Comparison of ENCODE assay signal across 12 mouse cellular contexts in genomic region chr16:18289614-18290013, GRCm38 (mm10). TPM values are rescaled to one million over a fixed set of nuclear protein-coding genes. Genes with fewer than 3 reads are reported as not detected.
DNase-seq lines count a peak whose midpoint lies in the region; ATAC-seq and TF ChIP-seq lines count a peak whose summit lies in the region.
"Not testable (repeated sequence)": the region's sequence is repeated elsewhere in the genome, so short reads cannot be mapped to it uniquely, and the experiment has no call there.
"Had no signal": no experiment of that assay in that cellular context is flagged by ENCODE, and none has a peak within 500 bp of the region (broad histone marks: within the 10 kb centered on the region; RNA-seq: fewer than 3 reads in every experiment).

No protein-coding gene starts in this region.

- not testable (repeated sequence) for TF ChIP-seq POLR2A in cortical plate, adult 2 months (IDR thresholded peaks at IDR 0.05; ENCODE audit: extremely low read depth, insufficient read depth, low read length); olfactory bulb, adult 2 months (IDR thresholded peaks at IDR 0.05; ENCODE audit: insufficient read depth, low read depth, low read length)

- ATAC-seq in forebrain, embryonic 12.5 days (ENCODE audit: low FRiP score); heart, embryonic 15.5 days (replicated peaks; ENCODE audit: insufficient number of reproducible peaks, insufficient read depth, low FRiP score, low read depth); intestine, postnatal 0 days; liver, embryonic 11.5 days (replicated peaks; ENCODE audit: low FRiP score): not testable (repeated sequence)
- ATAC-seq in megakaryocyte progenitor cell, adult 5-6 weeks (replicated peaks; ENCODE audit: poor library complexity): peak; percentile 8; the same call in 1 of the 2 replicates

- H3K27ac ChIP-seq in cortical plate, adult 2 months (ENCODE audit: insufficient read depth, low read length); intestine, postnatal 0 days (ENCODE audit: low read depth, low read length); olfactory bulb, adult 2 months (ENCODE audit: insufficient read depth, low read depth, low read length): not testable (repeated sequence)
- peak overlapping the region; percentile 46; the same call in 1 of the 2 replicates for H3K27ac ChIP-seq in forebrain, embryonic 12.5 days
- peak overlapping the region; percentile 62 for H3K27ac ChIP-seq in heart, embryonic 15.5 days
- H3K27ac ChIP-seq in liver, embryonic 11.5 days (ENCODE audit: low read depth, low read length): peak overlapping the region; percentile 92; the same call in 1 of the 2 replicates

- peaks cover 26% of the 10 kb centered on the region for H3K36me3 ChIP-seq in forebrain, embryonic 12.5 days (replicated peaks)
- not testable (repeated sequence) for H3K36me3 ChIP-seq in heart, embryonic 15.5 days; intestine, postnatal 0 days (ENCODE audit: control insufficient read depth, insufficient read depth)
- peaks cover 15% of the 10 kb centered on the region for H3K36me3 ChIP-seq in liver, embryonic 11.5 days (ENCODE audit: control insufficient read depth, insufficient read depth, low read length)

- not testable (repeated sequence) for H3K9ac ChIP-seq in forebrain, embryonic 12.5 days
- peak overlapping the region; percentile 36; the same call in 1 of the 2 replicates for H3K9ac ChIP-seq in heart, embryonic 15.5 days
- peak overlapping the region; percentile 88; the same call in 1 of the 2 replicates for H3K9ac ChIP-seq in intestine, postnatal 0 days (ENCODE audit: low read depth, low read length)
- H3K9ac ChIP-seq in liver, embryonic 11.5 days (ENCODE audit: low read depth, low read length): peak overlapping the region; percentile 60

- H3K27me3 ChIP-seq in forebrain, embryonic 12.5 days; heart, embryonic 15.5 days; intestine, postnatal 0 days (replicated peaks; ENCODE audit: control insufficient read depth, insufficient read depth, low read length); liver, embryonic 11.5 days (replicated peaks; ENCODE audit: control insufficient read depth, insufficient read depth, low read length): not testable (repeated sequence)

- peak overlapping the region; percentile 72 for H3K4me2 ChIP-seq in forebrain, embryonic 12.5 days
- peak overlapping the region; percentile 55 for H3K4me2 ChIP-seq in heart, embryonic 15.5 days
- peak overlapping the region; percentile 83 for H3K4me2 ChIP-seq in intestine, postnatal 0 days (replicated peaks; ENCODE audit: low read depth)
- peak overlapping the region; percentile 54 for H3K4me2 ChIP-seq in liver, embryonic 11.5 days

- H3K4me1 ChIP-seq in cortical plate, adult 2 months (ENCODE audit: control insufficient read depth, insufficient read depth, low read length); intestine, postnatal 0 days (replicated peaks; ENCODE audit: control insufficient read depth, insufficient read depth, low read length); olfactory bulb, adult 2 months (ENCODE audit: control insufficient read depth, insufficient read depth, low read length): not testable (repeated sequence)
- peaks cover 31% of the 10 kb centered on the region for H3K4me1 ChIP-seq in forebrain, embryonic 12.5 days
- H3K4me1 ChIP-seq in heart, embryonic 15.5 days (replicated peaks): peaks cover 34% of the 10 kb centered on the region
- H3K4me1 ChIP-seq in liver, embryonic 11.5 days (replicated peaks; ENCODE audit: control insufficient read depth, insufficient read depth, low read length): peaks cover 20% of the 10 kb centered on the region

- peak overlapping the region; percentile 43 for H3K4me3 ChIP-seq in cortical plate, adult 2 months (ENCODE audit: insufficient read depth, low read length)
- peak overlapping the region; percentile 88 for H3K4me3 ChIP-seq in forebrain, embryonic 12.5 days (replicated peaks)
- peak overlapping the region; percentile 95 for H3K4me3 ChIP-seq in heart, embryonic 15.5 days
- H3K4me3 ChIP-seq in intestine, postnatal 0 days (ENCODE audit: low read depth, low read length): peak overlapping the region; percentile 75
- H3K4me3 ChIP-seq in liver, embryonic 11.5 days (ENCODE audit: low read depth, low read length): peak overlapping the region; percentile 95
- peak overlapping the region; percentile 48 for H3K4me3 ChIP-seq in olfactory bulb, adult 2 months (ENCODE audit: insufficient read depth, low read depth, low read length)

- not testable (repeated sequence) for H3K9me3 ChIP-seq in forebrain, embryonic 12.5 days; heart, embryonic 15.5 days (replicated peaks); intestine, postnatal 0 days (ENCODE audit: control insufficient read depth); liver, embryonic 11.5 days (ENCODE audit: control insufficient read depth, low read length)

- peak; percentile 45 for DNase-seq in 416B (ENCODE audit: low read depth)
- DNase-seq in liver, embryonic 11.5 days (ENCODE audit: low spot score): not testable (repeated sequence)

- 3% methylated on average over 10 of the region's 10 CpGs for WGBS in forebrain, embryonic 12.5 days
- 3% methylated on average over 10 of the region's 10 CpGs for WGBS in heart, embryonic 15.5 days
- WGBS in intestine, postnatal 0 days: 6% methylated on average over 8 of the region's 10 CpGs
- WGBS in liver, embryonic 11.5 days: 8% methylated on average over 7 of the region's 10 CpGs
- 3% methylated on average over 10 of the region's 10 CpGs for WGBS in olfactory bulb, adult 2 months

- not testable (repeated sequence) for TF ChIP-seq CTCF in cortical plate, adult 2 months (IDR thresholded peaks at IDR 0.05; ENCODE audit: extremely low read depth, insufficient read depth, low read length); intestine, postnatal 0 days (IDR thresholded peaks at IDR 0.05; ENCODE audit: low read depth); olfactory bulb, adult 2 months (IDR thresholded peaks at IDR 0.05; ENCODE audit: insufficient read depth, low read depth, low read length)

RNA-seq across cellular contexts. Expression of gene Dgcr8, which starts 0.6 kb away (rescaled TPM):
- 36.3 and 40.9 TPM in 2 replicates for polyA plus RNA-seq in cortical plate, adult 2 months (2012; rRNA removed)
- polyA plus RNA-seq in forebrain, embryonic 12.5 days (2016; fragmentation: Nextera tagmentation; extraction: Ambion mirVana): 40.8 and 44.2 TPM in 2 replicates
- 15.8 and 19.6 TPM in 2 replicates for polyA plus RNA-seq in heart, embryonic 15.5 days (2015; fragmentation: Nextera tagmentation; extraction: Ambion mirVana)
- 7.1 TPM in 2 replicates for polyA plus RNA-seq in intestine, postnatal 0 days (2015; fragmentation: Nextera tagmentation; extraction: Ambion mirVana)
- polyA plus RNA-seq in liver, embryonic 11.5 days (2014; fragmentation: Nextera tagmentation; extraction: Ambion mirVana): 29.0 and 30.8 TPM in 2 replicates
- 33.2 and 40.1 TPM in 2 replicates for total RNA-seq in megakaryocyte progenitor cell, adult 5-6 weeks (2015)
- 44.1 and 50.9 TPM in 2 replicates for total RNA-seq in megakaryocyte progenitor cell, adult 5-6 weeks (2017)
- not detected in 2 replicates for polyA plus RNA-seq in olfactory bulb, adult 2 months (2012; ENCODE audit: insufficient read depth, insufficient read length, low replicate concordance, missing spikeins)

RNA-seq across cellular contexts. Expression of gene Gm49776, which starts 31.5 kb away (rescaled TPM):
- polyA plus RNA-seq in cortical plate, adult 2 months (2012; rRNA removed): 0.36 TPM in 1 of 2 replicates, not detected in the other
- 3.4 TPM in 1 of 2 replicates, not detected in the other for polyA plus RNA-seq in forebrain, embryonic 12.5 days (2016; fragmentation: Nextera tagmentation; extraction: Ambion mirVana)
- polyA plus RNA-seq in heart, embryonic 15.5 days (2015; fragmentation: Nextera tagmentation; extraction: Ambion mirVana): 1.2 and 2.4 TPM in 2 replicates
- 1.2 and 1.5 TPM in 2 replicates for polyA plus RNA-seq in intestine, postnatal 0 days (2015; fragmentation: Nextera tagmentation; extraction: Ambion mirVana)
- polyA plus RNA-seq in liver, embryonic 11.5 days (2014; fragmentation: Nextera tagmentation; extraction: Ambion mirVana): 1.5 and 4.1 TPM in 2 replicates
- 0.44 TPM in 1 of 2 replicates, not detected in the other for total RNA-seq in megakaryocyte progenitor cell, adult 5-6 weeks (2015)
- 0.62 TPM in 1 of 2 replicates, not detected in the other for total RNA-seq in megakaryocyte progenitor cell, adult 5-6 weeks (2017)
- polyA plus RNA-seq in olfactory bulb, adult 2 months (2012; ENCODE audit: insufficient read depth, insufficient read length, low replicate concordance, missing spikeins): not detected in 2 replicates
- total RNA-seq: heart, postnatal 25 days; left cerebral cortex, postnatal 14 days; monocyte, adult 5-6 weeks had no signal
- polyA plus RNA-seq: large intestine, adult 2 months had no signal

RNA-seq across cellular contexts. Expression of gene Ranbp1, which starts 41.1 kb away (rescaled TPM):
- 92.3 and 95.1 TPM in 2 replicates for polyA plus RNA-seq in cortical plate, adult 2 months (2012; rRNA removed)
- 983 and 1,008 TPM in 2 replicates for polyA plus RNA-seq in forebrain, embryonic 12.5 days (2016; fragmentation: Nextera tagmentation; extraction: Ambion mirVana)
- polyA plus RNA-seq in heart, embryonic 15.5 days (2015; fragmentation: Nextera tagmentation; extraction: Ambion mirVana): 301 and 339 TPM in 2 replicates
- 229 and 231 TPM in 2 replicates for polyA plus RNA-seq in intestine, postnatal 0 days (2015; fragmentation: Nextera tagmentation; extraction: Ambion mirVana)
- 943 and 989 TPM in 2 replicates for polyA plus RNA-seq in liver, embryonic 11.5 days (2014; fragmentation: Nextera tagmentation; extraction: Ambion mirVana)
- total RNA-seq in megakaryocyte progenitor cell, adult 5-6 weeks (2015): 621 and 642 TPM in 2 replicates
- total RNA-seq in megakaryocyte progenitor cell, adult 5-6 weeks (2017): 523 and 557 TPM in 2 replicates
- not detected in 2 replicates for polyA plus RNA-seq in olfactory bulb, adult 2 months (2012; ENCODE audit: insufficient read depth, insufficient read length, low replicate concordance, missing spikeins)

RNA-seq across cellular contexts. Expression of gene Trmt2a, which starts 41.1 kb away (rescaled TPM):
- 72.9 and 84.7 TPM in 2 replicates for polyA plus RNA-seq in cortical plate, adult 2 months (2012; rRNA removed)
- polyA plus RNA-seq in forebrain, embryonic 12.5 days (2016; fragmentation: Nextera tagmentation; extraction: Ambion mirVana): 111 and 118 TPM in 2 replicates
- 44.1 and 75.4 TPM in 2 replicates for polyA plus RNA-seq in heart, embryonic 15.5 days (2015; fragmentation: Nextera tagmentation; extraction: Ambion mirVana)
- polyA plus RNA-seq in intestine, postnatal 0 days (2015; fragmentation: Nextera tagmentation; extraction: Ambion mirVana): 26.1 and 28.7 TPM in 2 replicates
- polyA plus RNA-seq in liver, embryonic 11.5 days (2014; fragmentation: Nextera tagmentation; extraction: Ambion mirVana): 127 and 130 TPM in 2 replicates
- total RNA-seq in megakaryocyte progenitor cell, adult 5-6 weeks (2015): 95.7 and 111 TPM in 2 replicates
- 86.1 and 95.9 TPM in 2 replicates for total RNA-seq in megakaryocyte progenitor cell, adult 5-6 weeks (2017)
- not detected in 2 replicates for polyA plus RNA-seq in olfactory bulb, adult 2 months (2012; ENCODE audit: insufficient read depth, insufficient read length, low replicate concordance, missing spikeins)

RNA-seq across cellular contexts. Expression of gene Zdhhc8, which starts 54.7 kb away (rescaled TPM):
- 176 and 186 TPM in 2 replicates for polyA plus RNA-seq in cortical plate, adult 2 months (2012; rRNA removed)
- polyA plus RNA-seq in forebrain, embryonic 12.5 days (2016; fragmentation: Nextera tagmentation; extraction: Ambion mirVana): 15.7 and 16.9 TPM in 2 replicates
- 18.8 and 29.3 TPM in 2 replicates for polyA plus RNA-seq in heart, embryonic 15.5 days (2015; fragmentation: Nextera tagmentation; extraction: Ambion mirVana)
- 4.3 and 5.0 TPM in 2 replicates for polyA plus RNA-seq in intestine, postnatal 0 days (2015; fragmentation: Nextera tagmentation; extraction: Ambion mirVana)
- polyA plus RNA-seq in liver, embryonic 11.5 days (2014; fragmentation: Nextera tagmentation; extraction: Ambion mirVana): 7.7 and 7.8 TPM in 2 replicates
- total RNA-seq in megakaryocyte progenitor cell, adult 5-6 weeks (2015): 7.3 and 7.6 TPM in 2 replicates
- total RNA-seq in megakaryocyte progenitor cell, adult 5-6 weeks (2017): 2.4 and 7.0 TPM in 2 replicates
- not detected in 2 replicates for polyA plus RNA-seq in olfactory bulb, adult 2 months (2012; ENCODE audit: insufficient read depth, insufficient read length, low replicate concordance, missing spikeins)

Comparison
In these comparisons a context has a peak if more than half of its experiments do, and no peak if none do; other contexts are left out.
1. H3K4me3 ChIP-seq: peak in every context shown above with its lines; median percentile 95 in heart, embryonic 15.5 days; 95 in liver, embryonic 11.5 days; 88 in forebrain, embryonic 12.5 days; 75 in intestine, postnatal 0 days; 48 in olfactory bulb, adult 2 months; 43 in cortical plate, adult 2 months.
2. RNA of gene Ranbp1, which starts 41.1 kb away (polyA plus RNA-seq): 943 to 989 TPM in liver, embryonic 11.5 days, 983 to 1,008 TPM in forebrain, embryonic 12.5 days, 301 to 339 TPM in heart, embryonic 15.5 days, 229 to 231 TPM in intestine, postnatal 0 days and 92.3 to 95.1 TPM in cortical plate, adult 2 months; not detected in olfactory bulb, adult 2 months; every median in the first group is over 10 times any median in the second.
3. Peak in every context shown above with its lines, with median percentiles within 50 percentile points of each other: H3K4me2 ChIP-seq.